Mouse (Mus musculus): Measurements from ENCODE around the gene Gcnt1. TPM values are rescaled to one million over a fixed set of nuclear protein-coding genes. Genes with fewer than 3 reads are reported as not detected.

Gcnt1 gene
- total and polyA plus RNA-seq, 3 experiments, result 0.22 TPM; not detected in 2

DNA sequence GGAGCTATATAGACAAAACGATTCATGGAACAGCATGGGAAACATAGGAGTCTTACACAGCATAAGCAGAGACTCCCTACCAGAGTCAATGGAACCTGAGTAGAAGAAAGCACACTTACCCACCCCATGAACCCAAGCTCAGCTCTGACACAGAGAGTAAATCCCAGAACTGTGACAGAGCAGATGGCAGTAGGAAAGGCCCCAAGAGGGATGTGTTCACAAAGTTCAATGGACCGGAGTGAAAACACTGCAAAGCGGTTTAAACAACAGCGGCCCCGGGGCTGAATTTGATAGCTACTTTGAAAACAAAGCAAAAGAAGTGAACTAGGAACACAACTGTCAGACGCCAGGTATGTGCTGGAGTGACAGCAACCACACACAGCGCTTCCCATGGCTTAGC is 36.0 kb downstream of the Gcnt1 start:
- Histone ChIP-seq H3K9me3 (replicated peaks; ENCODE audit: insufficient read depth, low read length) (no peaks in the 10 kb centered on the region), H3K27ac (ENCODE audit: control insufficient read depth, low read depth, low read length) (no peak overlapping the region), H3K36me3 (ENCODE audit: control insufficient read depth in 1 of 2, insufficient read depth in 2 of 2, low read length in 2 of 2) (peaks cover 0 to 2% of the 10 kb centered on the region in 2 experiments; a peak in 2 of 4 replicates), H3K9ac (ENCODE audit: control insufficient read depth, low read depth, low read length, poor library complexity, severe bottlenecking) (no peak overlapping the region), H3K4me1 (ENCODE audit: control insufficient read depth in 1 of 2, insufficient read depth in 2 of 2, low read length in 2 of 2) (peaks cover 0 to 12% of the 10 kb centered on the region in 2 experiments; a peak in 2 of 4 replicates), H3K27me3 (ENCODE audit: control insufficient read depth in 1 of 2, insufficient read depth in 2 of 2, low read length in 2 of 2) (no peaks in the 10 kb centered on the region), H3K79me2 (ENCODE audit: control insufficient read depth, insufficient read depth, low read length, poor library complexity) (no peaks in the 10 kb centered on the region), H3K4me3 (ENCODE audit: control insufficient read depth in 1 of 2, insufficient read depth in 1 of 2, low read depth in 2 of 2, low read length in 2 of 2) (no peak overlapping the region)
- TF ChIP-seq TBP (IDR thresholded peaks at IDR 0.05; ENCODE audit: low read depth, low read length), result no peak
- DNase-seq (ENCODE audit: low read depth, low spot score), result no peak

DNA sequence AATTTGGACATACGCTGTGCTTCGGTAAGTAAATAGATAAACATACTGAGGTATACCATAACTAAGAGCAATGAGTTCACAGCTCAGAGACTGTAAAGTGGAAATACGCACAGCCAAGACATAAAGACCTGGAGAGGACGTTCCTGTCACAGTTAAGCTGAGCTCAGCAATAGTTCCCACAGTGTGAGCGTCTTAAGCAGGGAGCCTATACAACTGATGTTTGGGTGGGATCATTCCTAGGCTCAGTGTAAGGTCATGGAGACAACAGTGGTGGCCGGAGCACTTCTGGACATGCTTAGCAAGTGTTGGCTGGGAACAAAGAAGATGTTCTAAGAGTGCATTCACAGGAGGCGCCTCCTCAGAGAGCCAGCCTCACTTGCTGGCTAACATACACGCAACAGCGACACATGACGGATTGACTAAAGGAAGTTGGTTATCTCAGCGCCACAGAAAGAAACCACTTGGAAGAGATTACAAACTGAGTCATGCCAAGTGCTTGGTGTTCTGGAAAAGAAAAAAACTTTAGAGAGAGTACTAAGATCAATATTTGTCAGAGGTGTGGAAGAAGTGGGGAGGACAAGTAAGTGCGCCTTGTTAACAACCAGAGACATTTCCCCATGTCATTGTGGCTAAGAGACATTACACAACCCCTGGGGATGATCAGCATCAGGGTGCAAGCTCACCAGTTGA is 37.9 kb downstream of the Gcnt1 start:
- H3K4me3 ChIP-seq (ENCODE audit: control insufficient read depth in 1 of 2, insufficient read depth in 1 of 2, low read depth in 2 of 2, low read length in 2 of 2), result peak overlapping the region; percentile 3 to 29; a peak in 3 of 4 replicates
- peaks cover 0 to 2% of the 10 kb centered on the region in 2 experiments; a peak in 2 of 4 replicates for H3K36me3 ChIP-seq (ENCODE audit: control insufficient read depth in 1 of 2, insufficient read depth in 2 of 2, low read length in 2 of 2)
- H3K27ac ChIP-seq (ENCODE audit: control insufficient read depth, low read depth, low read length), result peak overlapping the region; percentile 39
- TF ChIP-seq MEF2A (IDR thresholded peaks at IDR 0.05; ENCODE audit: extremely low read depth, insufficient replicate concordance, low read depth, low read length, poor library complexity, severe bottlenecking) (no peak), MAZ (IDR thresholded peaks at IDR 0.05; ENCODE audit: low read depth, low read length) (no peak), SMC3 (IDR thresholded peaks at IDR 0.05; ENCODE audit: low read depth, low read length) (no peak), TAL1 (IDR thresholded peaks at IDR 0.05; ENCODE audit: low read length) (peak; percentile 60), ZNF384 (IDR thresholded peaks at IDR 0.05; ENCODE audit: low read depth, low read length) (peak; percentile 79), NELFE (IDR thresholded peaks at IDR 0.05; ENCODE audit: low read depth, low read length) (no peak), E2F4 (IDR thresholded peaks at IDR 0.05; ENCODE audit: borderline replicate concordance, low read depth, low read length) (no peak), ZMIZ1 (IDR thresholded peaks at IDR 0.05; ENCODE audit: low read depth, low read length) (no peak), UBTF (IDR thresholded peaks at IDR 0.05; ENCODE audit: borderline replicate concordance, insufficient read depth, low read depth, low read length) (no peak), MYB (IDR thresholded peaks at IDR 0.05; ENCODE audit: low read depth, low read length) (no peak), MAFK (IDR thresholded peaks at IDR 0.05; ENCODE audit: borderline replicate concordance, low read depth, low read length) (peak; percentile 80), KAT2A (conservative IDR thresholded peaks at IDR 0.05; ENCODE audit: low read depth, low read length) (no peak), SIN3A (IDR thresholded peaks at IDR 0.05; ENCODE audit: low read length) (no peak; the same call in none of the 2 replicates), USF2 (IDR thresholded peaks at IDR 0.05; ENCODE audit: borderline replicate concordance in 1 of 2, insufficient read depth in 1 of 2, low read depth in 1 of 2, low read length in 2 of 2) (no peak), BHLHE40 (IDR thresholded peaks at IDR 0.05; ENCODE audit: borderline replicate concordance, low read depth, low read length) (0 out of 2 replicates have a peak, but pooled peaks have one; percentile 38), POLR2AphosphoS2 (IDR thresholded peaks at IDR 0.05; ENCODE audit: low read length) (no peak), MXI1 (IDR thresholded peaks at IDR 0.05; ENCODE audit: low read depth, low read length) (peak; percentile 49; the same call in 1 of the 2 replicates), MYC (IDR thresholded peaks at IDR 0.05; ENCODE audit: low read depth, low read length) (0 out of 2 replicates have a peak, but pooled peaks have one; percentile 32), RAD21 (IDR thresholded peaks at IDR 0.05; ENCODE audit: low read depth, low read length) (no peak), CHD1 (IDR thresholded peaks at IDR 0.05; ENCODE audit: low read depth, low read length) (no peak), MAX (IDR thresholded peaks at IDR 0.05; ENCODE audit: low read length) (no peak), ZC3H11A (IDR thresholded peaks at IDR 0.05; ENCODE audit: low read depth, low read length) (no peak), CTCF (IDR thresholded peaks at IDR 0.05 in 2 of 3, conservative IDR thresholded peaks at IDR 0.05 in 1 of 3; ENCODE audit: control insufficient read depth in 1 of 3, insufficient read depth in 1 of 3, low read depth in 2 of 3, low read length in 3 of 3, poor library complexity in 1 of 3, severe bottlenecking in 1 of 3) (no peak), POLR2AphosphoS5 (IDR thresholded peaks at IDR 0.05; ENCODE audit: borderline replicate concordance, low read depth, low read length) (no peak), EP300 (IDR thresholded peaks at IDR 0.05; ENCODE audit: low read depth in 1 of 2, low read length in 2 of 2) (peak; percentile 71 to 76), POLR2A (IDR thresholded peaks at IDR 0.05; ENCODE audit: control insufficient read depth in 1 of 2, insufficient read depth in 1 of 2, low read depth in 1 of 2, low read length in 2 of 2, poor library complexity in 1 of 2) (no peak), HCFC1 (IDR thresholded peaks at IDR 0.05; ENCODE audit: low read depth, low read length) (no peak), JUND (IDR thresholded peaks at IDR 0.05; ENCODE audit: low read depth, low read length) (no peak), ZKSCAN1 (IDR thresholded peaks at IDR 0.05; ENCODE audit: low read depth, low read length) (no peak)

More for the DNA sequence above, 37.9 kb downstream of the Gcnt1 start:
- Histone ChIP-seq H3K9me3 (replicated peaks; ENCODE audit: insufficient read depth, low read length) (no peaks in the 10 kb centered on the region), H3K79me2 (ENCODE audit: control insufficient read depth, insufficient read depth, low read length, poor library complexity) (no peaks in the 10 kb centered on the region), H3K4me1 (ENCODE audit: control insufficient read depth in 1 of 2, insufficient read depth in 2 of 2, low read length in 2 of 2) (peaks cover 0 to 12% of the 10 kb centered on the region in 2 experiments; a peak in 2 of 4 replicates), H3K27me3 (ENCODE audit: control insufficient read depth in 1 of 2, insufficient read depth in 2 of 2, low read length in 2 of 2) (no peaks in the 10 kb centered on the region), H3K9ac (ENCODE audit: control insufficient read depth, low read depth, low read length, poor library complexity, severe bottlenecking) (no peak overlapping the region)
- peak; percentile 73 for DNase-seq (ENCODE audit: low read depth, low spot score)
